Comparison of ENCODE assay signal across 19 mouse cellular contexts in the genomic region with DNA sequence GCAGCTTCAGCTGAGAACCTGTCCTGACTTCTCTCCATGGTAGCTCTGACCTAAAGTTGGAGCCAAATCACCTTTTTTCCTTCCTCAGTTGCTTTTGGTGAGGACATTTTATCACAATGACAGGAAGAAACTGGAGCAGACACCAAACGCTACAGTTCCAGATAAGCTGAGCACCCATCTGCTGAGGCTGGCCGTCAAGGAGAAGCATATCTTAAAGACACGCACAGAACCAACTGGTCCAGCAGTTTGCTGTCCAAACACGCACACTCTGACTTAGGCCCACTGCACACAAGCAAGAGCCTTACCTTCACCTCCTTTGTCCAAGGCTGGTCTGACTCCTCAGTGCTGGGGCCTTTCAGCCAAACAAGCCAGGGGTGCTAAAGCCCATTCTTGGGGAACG. TPM values are rescaled to one million over a fixed set of nuclear protein-coding genes. Genes with fewer than 3 reads are reported as not detected.
"Had no signal": no experiment of that assay in that cellular context is flagged by ENCODE, and none has a peak within 500 bp of the region (broad histone marks: within the 10 kb centered on the region; RNA-seq: fewer than 3 reads in every experiment).

No protein-coding gene starts in this region.

- H3K4me3 ChIP-seq: liver, embryonic 13.5 days; liver, embryonic 15.5 days; lung, embryonic 15.5 days; midbrain, embryonic 13.5 days; midbrain, embryonic 15.5 days; neural tube, embryonic 12.5 days had no signal

- H3K27ac ChIP-seq: liver, embryonic 13.5 days; liver, embryonic 15.5 days; lung, embryonic 15.5 days; macrophage; midbrain, embryonic 13.5 days; midbrain, embryonic 15.5 days; neural tube, embryonic 12.5 days had no signal

- H3K4me1 ChIP-seq: liver, embryonic 13.5 days; liver, embryonic 15.5 days; midbrain, embryonic 13.5 days; midbrain, embryonic 15.5 days; neural tube, embryonic 12.5 days had no signal

- H3K4me2 ChIP-seq: liver, embryonic 13.5 days; liver, embryonic 15.5 days; lung, embryonic 15.5 days; midbrain, embryonic 13.5 days; midbrain, embryonic 15.5 days; neural tube, embryonic 12.5 days had no signal

- H3K27me3 ChIP-seq: lung, embryonic 15.5 days; midbrain, embryonic 13.5 days; neural tube, embryonic 12.5 days had no signal

- H3K9ac ChIP-seq: liver, embryonic 13.5 days; liver, embryonic 15.5 days; liver, postnatal 0 days; lung, embryonic 15.5 days; midbrain, embryonic 13.5 days; midbrain, embryonic 15.5 days; neural tube, embryonic 12.5 days had no signal

- DNase-seq: liver, embryonic 13.5 days; liver, postnatal 0 days; lung, adult 2 months; lung, postnatal 14 days; lung, postnatal 36 days; right cerebral cortex, postnatal 14 days; thymus, adult 18-20 months; thymus, postnatal 14 days; thymus, postnatal 36 days had no signal

- H3K36me3 ChIP-seq: liver, embryonic 13.5 days; liver, embryonic 15.5 days; lung, embryonic 15.5 days; midbrain, embryonic 13.5 days; midbrain, embryonic 15.5 days; neural tube, embryonic 12.5 days had no signal

- H3K9me3 ChIP-seq: liver, embryonic 13.5 days; liver, embryonic 15.5 days; lung, embryonic 15.5 days; midbrain, embryonic 13.5 days; midbrain, embryonic 15.5 days; neural tube, embryonic 12.5 days had no signal

- ATAC-seq: liver, postnatal 0 days; lung, postnatal 0 days; midbrain, embryonic 13.5 days; midbrain, embryonic 15.5 days had no signal

RNA-seq across cellular contexts. Expression of a gene that starts 7.8 kb away (rescaled TPM):
- total RNA-seq: megakaryocyte, adult 5-6 weeks; monocyte, adult 5-6 weeks; neutrophil, adult 5-6 weeks had no signal
